Mouse (Mus musculus) megakaryocyte, embryonic 14.5 days (primary cell): ENCODE measurements around the gene Pnpla1. TPM values are rescaled to one million over a fixed set of nuclear protein-coding genes. Genes with fewer than 3 reads are reported as not detected.

Experiments
- H3K27me3 ChIP-seq: replicated peaks from 2 replicates; pipeline ENCODE3; 2012; ENCODE audit warnings: inconsistent platforms
- H3K36me3 ChIP-seq: replicated peaks from 2 replicates; pipeline ENCODE3; 2012; ENCODE audit warnings: low read length, inconsistent platforms, mixed read lengths
- H3K4me1 ChIP-seq: 2 replicates; pipeline ENCODE4 v1.6.1; 2012; ENCODE audit warnings: inconsistent platforms
- H3K4me3 ChIP-seq: replicated peaks from 2 replicates; pipeline ENCODE3; 2012; ENCODE audit warnings: moderate library complexity, mild to moderate bottlenecking, inconsistent platforms
- H3K9me3 ChIP-seq: 2 replicates; pipeline ENCODE4 v1.6.1; 2012; ENCODE audit warnings: inconsistent platforms
- FLI1 ChIP-seq: IDR thresholded peaks from 2 replicates; pipeline ENCODE4 v1.6.1; 2012; ENCODE audit warnings: low read length, inconsistent platforms, mixed read lengths
- GATA1 ChIP-seq: IDR thresholded peaks from 3 replicates; pipeline ENCODE4 v1.6.1; 2012; ENCODE audit warnings: mixed read lengths, low read length, inconsistent platforms, borderline replicate concordance
- polyA plus RNA-seq: library from polyadenylated mRNA; stranded (reverse); fragments of >175 nt; gene quantifications from 2 replicates; pipeline ENCODE4 v1.2.3, GENCODE M21; 2012; ENCODE audit warnings: low replicate concordance; ENCODE audit not compliant: insufficient read depth

Gene Pnpla1
- polyA plus RNA-seq, 1 experiment = 0.10 TPM

- Histone ChIP-seq H3K4me1 (peaks cover 3% of the 10 kb centered on the region), H3K27me3 (peaks cover 27% of the 10 kb centered on the region), H3K4me3 (peak within 1 kb of the TSS; percentile 14), H3K36me3 (no peaks in the 10 kb centered on the region), H3K9me3 (no peaks in the 10 kb centered on the region)
- no peak for TF ChIP-seq GATA1
- TF ChIP-seq FLI1 = no peak
Measured at GRCm38 (mm10) chr17:28915060-28915628, 56.9 kb downstream of the Pnpla1 start, which contains the start of gene 4930539E08Rik. Gene 4930539E08Rik (minus strand): TSS chr17:28915324.

GRCm38 (mm10) chr17:28916520-28916919 is 58.3 kb downstream of the Pnpla1 start:
- TF ChIP-seq GATA1 = no peak
- TF ChIP-seq FLI1 = no peak
- no peaks in the 10 kb centered on the region for H3K36me3 ChIP-seq
- no peak overlapping the region for H3K4me3 ChIP-seq
- H3K4me1 ChIP-seq = peaks cover 8% of the 10 kb centered on the region
- H3K9me3 ChIP-seq = no peaks in the 10 kb centered on the region
- peaks cover 21% of the 10 kb centered on the region for H3K27me3 ChIP-seq

- Histone ChIP-seq H3K4me1 (peaks cover 23% of the 10 kb centered on the region), H3K27me3 (peaks cover 8% of the 10 kb centered on the region), H3K9me3 (no peaks in the 10 kb centered on the region), H3K36me3 (no peaks in the 10 kb centered on the region), H3K4me3 (no peak overlapping the region)
- no peak for TF ChIP-seq GATA1
- TF ChIP-seq FLI1 = no peak
Measured at GRCm38 (mm10) chr17:28921086-28921485, 62.9 kb downstream of the Pnpla1 start.

GRCm38 (mm10) chr17:28922096-28922495 is 63.9 kb downstream of the Pnpla1 start:
- TF ChIP-seq GATA1 (no peak), FLI1 (no peak)
- Histone ChIP-seq H3K9me3 (no peaks in the 10 kb centered on the region), H3K4me1 (peaks cover 33% of the 10 kb centered on the region), H3K27me3 (peaks cover 6% of the 10 kb centered on the region), H3K4me3 (peak overlapping the region; percentile 59), H3K36me3 (no peaks in the 10 kb centered on the region)

- peaks cover 52% of the 10 kb centered on the region for H3K4me1 ChIP-seq
- TF ChIP-seq GATA1 = no peak
- TF ChIP-seq FLI1 = no peak
Measured at GRCm38 (mm10) chr17:28924957-28925595, 66.9 kb downstream of the Pnpla1 start.

GRCm38 (mm10) chr17:28926380-28926779 is 68.2 kb downstream of the Pnpla1 start:
- Histone ChIP-seq H3K36me3 (no peaks in the 10 kb centered on the region), H3K4me1 (peaks cover 57% of the 10 kb centered on the region), H3K9me3 (no peaks in the 10 kb centered on the region), H3K4me3 (peak overlapping the region; percentile 38), H3K27me3 (peaks cover 6% of the 10 kb centered on the region)
- TF ChIP-seq GATA1 = no peak
- TF ChIP-seq FLI1 = no peak

More at GRCm38 (mm10) chr17:28924957-28925595, 66.9 kb downstream of the Pnpla1 start:
- H3K27me3 ChIP-seq = peaks cover 6% of the 10 kb centered on the region
- H3K4me3 ChIP-seq = no peak overlapping the region
- no peaks in the 10 kb centered on the region for H3K9me3 ChIP-seq
- no peaks in the 10 kb centered on the region for H3K36me3 ChIP-seq

- Histone ChIP-seq H3K4me3 (peak overlapping the region; percentile 79), H3K4me1 (peaks cover 56% of the 10 kb centered on the region), H3K9me3 (no peaks in the 10 kb centered on the region), H3K27me3 (peaks cover 6% of the 10 kb centered on the region), H3K36me3 (no peaks in the 10 kb centered on the region)
- TF ChIP-seq FLI1 (no peak), GATA1 (no peak)
Measured at GRCm38 (mm10) chr17:28926866-28927635, 68.8 kb downstream of the Pnpla1 start.

GRCm38 (mm10) chr17:28928004-28928403 is 69.8 kb downstream of the Pnpla1 start:
- Histone ChIP-seq H3K36me3 (no peaks in the 10 kb centered on the region), H3K27me3 (peaks cover 6% of the 10 kb centered on the region), H3K4me1 (peaks cover 48% of the 10 kb centered on the region), H3K9me3 (no peaks in the 10 kb centered on the region), H3K4me3 (no peak overlapping the region)
- TF ChIP-seq FLI1 (no peak), GATA1 (no peak)

GRCm38 (mm10) chr17:28929369-28929768 is 71.2 kb downstream of the Pnpla1 start:
- Histone ChIP-seq H3K36me3 (no peaks in the 10 kb centered on the region), H3K9me3 (no peaks in the 10 kb centered on the region), H3K4me3 (no peak overlapping the region), H3K4me1 (peaks cover 48% of the 10 kb centered on the region), H3K27me3 (peaks cover 4% of the 10 kb centered on the region)
- TF ChIP-seq FLI1 (no peak), GATA1 (no peak)

- TF ChIP-seq GATA1 (no peak), FLI1 (no peak)
- H3K9me3 ChIP-seq = no peaks in the 10 kb centered on the region
- peaks cover 2% of the 10 kb centered on the region for H3K27me3 ChIP-seq
- no peaks in the 10 kb centered on the region for H3K36me3 ChIP-seq
- peak overlapping the region; percentile 69 for H3K4me3 ChIP-seq
- H3K4me1 ChIP-seq = peaks cover 48% of the 10 kb centered on the region
Measured at GRCm38 (mm10) chr17:28930392-28931074, 72.3 kb downstream of the Pnpla1 start.
